Mouse (Mus musculus) liver, embryonic 16.5 days (tissue): ENCODE results near the gene Rfx7. TPM values are rescaled to one million over a fixed set of nuclear protein-coding genes. Genes with fewer than 3 reads are reported as not detected.
A peak's percentile ranks its signal among the peaks of the same experiment; 100 is the strongest.

Experiments
- ATAC-seq: fragments of 200-750 bp; cut with Nextera tagmentation; 2 replicates; pipeline ENCODE4 v1.8.0; 2017; ENCODE audit warnings: low read depth, mild to moderate bottlenecking, moderate number of reproducible peaks, moderate library complexity
- H3K27ac ChIP-seq: fragments of 300-500 bp; sonication (generic); 2 replicates; pipeline ENCODE4 v1.5.1; 2014; ENCODE audit warnings: mild to moderate bottlenecking, low read length
- H3K27me3 ChIP-seq: fragments of 300-500 bp; sonication (generic); 2 replicates; pipeline ENCODE4 v1.6.1; 2014; ENCODE audit warnings: low read depth, low read length, mixed read lengths; ENCODE audit not compliant: control insufficient read depth, insufficient read depth
- H3K36me3 ChIP-seq: fragments of 300-500 bp; sonication (generic); 2 replicates; pipeline ENCODE4 v1.6.1; 2014; ENCODE audit warnings: mild to moderate bottlenecking; ENCODE audit not compliant: control insufficient read depth, insufficient read depth
- H3K4me1 ChIP-seq: fragments of 300-500 bp; sonication (generic); 2 replicates; pipeline ENCODE4 v1.6.1; 2014; ENCODE audit warnings: low read depth, low read length, mixed read lengths; ENCODE audit not compliant: control insufficient read depth
- H3K4me2 ChIP-seq: fragments of 300-500 bp; sonication (generic); 2 replicates; pipeline ENCODE4 v1.6.1; 2014; ENCODE audit warnings: low read depth, low read length, mixed read lengths
- H3K4me3 ChIP-seq: fragments of 300-500 bp; sonication (generic); 2 replicates; pipeline ENCODE4 v1.5.1; 2014; ENCODE audit warnings: low read depth, mild to moderate bottlenecking, low read length
- H3K9ac ChIP-seq: fragments of 300-500 bp; sonication (generic); 2 replicates; pipeline ENCODE4 v1.6.1; 2014; ENCODE audit warnings: low read depth, low read length
- H3K9me3 ChIP-seq: fragments of 300-500 bp; sonication (generic); replicated peaks from 2 replicates; pipeline ENCODE4 v1.6.1; 2016; ENCODE audit warnings: low read length; ENCODE audit not compliant: control insufficient read depth
- whole genome bisulfite sequencing: fragments of 180-500 bp; shearing (Covaris S2); extraction: QIAGEN DNeasy Blood & Tissue Kit; methylation state at CpG from one replicate; pipeline ENCODE4 v1.1.7; 2014; ENCODE audit not compliant: insufficient replicate concordance; 5-methylcytosine and 5-hydroxymethylcytosine counted together
- polyA plus RNA-seq: library from polyadenylated mRNA; unstranded; fragments of >200 nt; fragmentation: Nextera tagmentation; extraction: Ambion mirVana; gene quantifications from 2 replicates; pipeline ENCODE4 v1.2.1, GENCODE M21; 2015

Gene Rfx7
- 2.1 and 2.5 TPM in 2 replicates for polyA plus RNA-seq

DNA sequence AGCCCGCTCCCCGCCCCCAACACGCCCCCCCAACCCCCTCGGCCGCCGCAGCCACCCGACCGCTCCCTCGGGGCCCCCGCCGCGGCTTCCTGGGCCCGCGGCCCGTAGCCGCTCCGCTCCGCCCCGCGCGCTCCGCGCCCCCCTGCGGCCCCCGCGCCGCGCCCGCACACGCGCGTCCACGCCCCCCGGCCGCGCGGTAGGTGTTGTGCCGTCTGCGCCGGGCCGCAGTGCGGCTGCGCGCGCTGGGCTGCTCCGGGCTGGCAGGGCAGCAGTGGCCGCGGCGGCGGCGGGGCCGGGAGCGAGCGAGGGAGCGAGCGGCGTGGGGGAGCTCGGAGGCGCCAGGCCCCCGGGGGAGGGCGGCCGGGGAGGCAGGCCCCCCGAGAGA, at the start of gene Rfx7:
TSS of gene Rfx7 (plus strand) at position 245 of the 385 bp plus-strand sequence.
- no peaks in the 10 kb centered on the region for H3K36me3 ChIP-seq
- H3K4me3 ChIP-seq, result peak within 1 kb of the TSS; percentile 94
- H3K9me3 ChIP-seq, result no peaks in the 10 kb centered on the region
- H3K9ac ChIP-seq, result peak within 1 kb of the TSS; percentile 97
- H3K4me2 ChIP-seq, result peak within 1 kb of the TSS; percentile 92
- no peaks in the 10 kb centered on the region for H3K27me3 ChIP-seq
- ATAC-seq, result peak; percentile 87
- WGBS, result under 1% methylated on average over 47 of the region's 63 CpGs
- peaks cover 16% of the 10 kb centered on the region for H3K4me1 ChIP-seq
- H3K27ac ChIP-seq, result peak within 1 kb of the TSS; percentile 93

DNA sequence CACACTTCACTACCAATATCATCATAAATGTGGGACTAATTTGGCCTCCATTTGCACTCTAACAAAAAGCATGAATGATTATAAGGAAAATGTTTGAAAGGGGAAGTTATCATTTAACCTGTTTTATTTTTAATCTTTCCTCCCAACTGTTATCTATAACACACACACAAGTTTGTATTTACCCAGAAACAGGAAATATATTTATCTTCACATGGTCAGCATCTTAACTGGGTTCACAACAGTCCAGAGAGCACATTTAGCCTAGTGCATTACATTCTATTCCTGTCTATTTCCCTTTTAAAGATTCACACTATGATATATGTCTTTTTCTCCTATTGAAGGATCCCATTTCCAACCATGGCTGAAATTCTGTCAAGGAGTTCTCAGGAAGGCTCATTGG, 43.5 kb upstream of the Rfx7 start:
- ATAC-seq, result no peak
- no peaks in the 10 kb centered on the region for H3K9me3 ChIP-seq
- H3K27me3 ChIP-seq, result no peaks in the 10 kb centered on the region
- H3K4me1 ChIP-seq, result peaks cover 22% of the 10 kb centered on the region
- H3K4me3 ChIP-seq, result no peak overlapping the region
- no peaks in the 10 kb centered on the region for H3K36me3 ChIP-seq
- no peak overlapping the region for H3K9ac ChIP-seq
- H3K27ac ChIP-seq, result no peak overlapping the region
- H3K4me2 ChIP-seq, result no peak overlapping the region

DNA sequence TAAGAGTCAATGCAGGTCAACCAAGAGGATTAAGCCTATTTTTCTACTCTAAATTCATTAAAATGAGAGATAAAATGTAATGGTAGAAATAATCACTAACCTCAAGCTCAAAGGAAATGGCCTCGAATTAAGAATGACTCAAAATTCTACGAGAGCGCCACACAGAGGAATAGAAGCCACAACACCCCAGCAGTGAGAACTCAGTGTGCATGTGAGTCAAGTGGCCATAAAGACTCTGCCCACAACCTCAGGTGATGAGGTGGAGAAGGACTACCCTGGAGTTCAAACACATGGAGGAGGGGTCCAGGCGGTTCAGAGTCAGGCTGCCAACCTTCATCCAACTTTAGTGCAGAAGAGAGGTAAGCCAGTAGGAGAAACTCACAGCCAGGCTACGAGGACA, 42.9 kb upstream of the Rfx7 start:
- WGBS, result 67% methylated on average over 5 of the region's 5 CpGs
- no peak for ATAC-seq
- Histone ChIP-seq H3K27me3 (no peaks in the 10 kb centered on the region), H3K4me2 (no peak overlapping the region), H3K36me3 (no peaks in the 10 kb centered on the region), H3K4me1 (peaks cover 22% of the 10 kb centered on the region), H3K9me3 (no peaks in the 10 kb centered on the region), H3K9ac (no peak overlapping the region), H3K27ac (no peak overlapping the region), H3K4me3 (no peak overlapping the region)

DNA sequence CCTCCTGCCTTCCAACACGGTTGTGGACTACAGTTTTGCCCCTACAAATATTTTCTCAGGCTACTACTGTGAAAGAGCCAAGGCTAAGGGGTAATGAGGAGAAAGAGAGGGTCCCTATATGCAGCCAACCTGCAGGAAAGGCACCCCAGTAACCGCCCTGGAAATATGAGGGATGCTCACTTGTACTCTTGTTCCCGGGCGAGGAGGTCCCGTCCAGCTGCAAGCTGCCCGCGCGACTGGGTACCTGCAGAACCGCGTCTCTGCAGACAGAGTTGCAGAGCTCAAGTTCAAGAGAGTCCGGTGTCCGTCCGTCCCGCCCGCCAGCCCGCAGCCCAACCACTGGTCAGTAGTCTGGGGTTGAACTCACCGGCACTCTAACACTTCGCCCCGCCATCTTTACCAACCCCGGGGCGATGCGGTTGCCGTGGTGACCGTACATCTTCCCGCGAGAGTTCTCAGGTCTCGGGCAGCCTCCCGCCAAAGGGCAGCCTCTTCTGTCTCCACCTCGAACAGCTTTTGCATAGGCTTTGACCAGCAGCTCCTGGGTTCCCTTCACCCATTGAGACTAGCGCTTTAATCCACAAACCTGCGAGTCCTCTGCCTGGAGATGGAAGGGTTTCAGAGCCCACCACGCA, 40.4 kb upstream of the Rfx7 start:
- peak overlapping the region; percentile 88 for H3K4me3 ChIP-seq
- H3K36me3 ChIP-seq, result no peaks in the 10 kb centered on the region
- H3K4me1 ChIP-seq, result peaks cover 22% of the 10 kb centered on the region
- H3K9me3 ChIP-seq, result no peaks in the 10 kb centered on the region
- no peaks in the 10 kb centered on the region for H3K27me3 ChIP-seq
- H3K9ac ChIP-seq, result peak overlapping the region; percentile 70
- WGBS, result under 1% methylated on average over 32 of the region's 32 CpGs
- H3K27ac ChIP-seq, result peak overlapping the region; percentile 76
- peak; percentile 98 for ATAC-seq
- peak overlapping the region; percentile 84 for H3K4me2 ChIP-seq

DNA sequence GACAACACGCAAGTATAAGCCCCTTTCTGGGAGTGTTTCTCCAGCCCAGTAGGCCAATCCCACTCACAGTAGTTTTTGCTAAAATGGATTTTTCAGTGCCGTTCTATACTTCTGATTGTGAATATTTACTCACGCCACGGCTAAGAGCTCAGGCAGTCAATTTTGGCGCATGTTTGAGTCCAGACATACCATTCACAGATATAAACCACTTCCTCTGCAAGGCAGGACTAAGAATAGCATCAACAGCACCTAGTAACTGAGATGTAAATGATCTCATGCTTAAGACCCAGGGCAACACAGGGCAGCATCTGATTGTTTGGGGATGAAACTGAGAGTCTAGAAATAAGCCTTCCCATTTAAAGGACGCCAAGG, 39.9 kb upstream of the Rfx7 start, which contains the start of gene Tex9:
TSS of gene Tex9 (minus strand) at position 19 of the 372 bp plus-strand sequence.
- H3K27ac ChIP-seq, result peak within 1 kb of the TSS; percentile 76
- ATAC-seq, result peak; percentile 36
- 7% methylated on average over 6 of the region's 6 CpGs for WGBS
- H3K36me3 ChIP-seq, result no peaks in the 10 kb centered on the region
- H3K27me3 ChIP-seq, result no peaks in the 10 kb centered on the region
- H3K4me1 ChIP-seq, result peaks cover 22% of the 10 kb centered on the region
- H3K9ac ChIP-seq, result peak within 1 kb of the TSS; percentile 70
- H3K9me3 ChIP-seq, result no peaks in the 10 kb centered on the region
- H3K4me3 ChIP-seq, result peak within 1 kb of the TSS; percentile 88
- peak within 1 kb of the TSS; percentile 84 for H3K4me2 ChIP-seq

DNA sequence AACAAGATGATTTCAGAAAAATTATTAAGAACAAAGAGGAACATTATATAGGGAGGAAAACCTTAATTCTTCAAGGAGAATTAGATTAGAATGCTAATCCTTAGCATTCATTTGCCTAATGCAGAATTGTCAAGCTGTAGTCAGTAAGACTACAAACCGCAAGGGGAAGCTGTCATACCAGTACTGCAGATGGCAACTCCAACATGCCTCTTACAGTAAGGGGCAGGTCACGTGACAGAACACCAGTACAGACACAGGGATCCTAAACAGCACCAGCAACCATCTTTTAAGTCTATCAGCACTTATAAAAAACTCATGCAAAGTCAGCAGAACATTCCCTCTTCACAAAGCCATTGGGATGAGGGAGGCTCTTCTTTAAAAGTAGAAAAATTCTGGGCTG, 38.6 kb upstream of the Rfx7 start:
- 58% methylated on average over 2 of the region's 2 CpGs for WGBS
- no peak overlapping the region for H3K27ac ChIP-seq
- ATAC-seq, result no peak

DNA sequence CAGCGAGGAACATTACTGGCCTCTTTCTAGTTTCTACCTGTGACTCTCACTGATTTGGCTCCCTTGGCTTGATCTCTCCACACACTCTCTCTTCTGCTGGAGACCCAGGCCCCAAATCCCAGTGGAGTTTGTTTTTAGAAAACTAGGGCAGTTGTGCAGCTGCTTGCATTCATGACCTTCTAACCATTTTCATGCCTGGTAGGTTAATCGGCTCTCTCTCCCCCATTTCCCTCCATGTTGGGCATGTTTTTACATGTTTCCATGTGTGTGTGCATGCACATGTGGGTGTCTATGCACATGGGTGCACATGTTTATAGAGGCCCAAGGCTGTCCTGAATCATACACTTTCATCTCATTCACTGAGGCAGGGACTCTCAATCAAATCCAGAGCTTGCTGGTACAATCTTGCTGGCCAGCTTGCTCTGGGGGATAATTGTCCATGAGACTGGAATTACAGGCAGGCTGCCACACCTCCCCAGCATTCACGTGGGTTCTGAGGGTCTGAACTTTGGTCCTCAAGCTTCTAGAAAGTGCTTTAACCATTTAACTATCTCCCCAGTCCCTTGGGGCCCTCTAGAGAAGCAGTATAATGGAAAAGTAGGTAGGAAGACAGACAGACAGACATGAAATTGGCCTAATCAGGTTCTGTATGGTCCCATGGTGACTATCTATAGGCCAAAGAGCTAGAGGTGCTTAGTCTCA, 37.9 kb upstream of the Rfx7 start:
- Histone ChIP-seq H3K9ac (no peak overlapping the region), H3K36me3 (no peaks in the 10 kb centered on the region), H3K4me3 (no peak overlapping the region), H3K4me2 (no peak overlapping the region), H3K27ac (no peak overlapping the region), H3K27me3 (no peaks in the 10 kb centered on the region), H3K4me1 (peaks cover 18% of the 10 kb centered on the region), H3K9me3 (no peaks in the 10 kb centered on the region)
- WGBS, result 70% methylated on average over 3 of the region's 3 CpGs
- no peak for ATAC-seq

More for the DNA sequence above, 38.6 kb upstream of the Rfx7 start:
- H3K9me3 ChIP-seq, result no peaks in the 10 kb centered on the region
- H3K9ac ChIP-seq, result no peak overlapping the region
- no peak overlapping the region for H3K4me2 ChIP-seq
- H3K4me1 ChIP-seq, result peaks cover 22% of the 10 kb centered on the region
- H3K4me3 ChIP-seq, result no peak overlapping the region
- H3K27me3 ChIP-seq, result no peaks in the 10 kb centered on the region
- H3K36me3 ChIP-seq, result no peaks in the 10 kb centered on the region

DNA sequence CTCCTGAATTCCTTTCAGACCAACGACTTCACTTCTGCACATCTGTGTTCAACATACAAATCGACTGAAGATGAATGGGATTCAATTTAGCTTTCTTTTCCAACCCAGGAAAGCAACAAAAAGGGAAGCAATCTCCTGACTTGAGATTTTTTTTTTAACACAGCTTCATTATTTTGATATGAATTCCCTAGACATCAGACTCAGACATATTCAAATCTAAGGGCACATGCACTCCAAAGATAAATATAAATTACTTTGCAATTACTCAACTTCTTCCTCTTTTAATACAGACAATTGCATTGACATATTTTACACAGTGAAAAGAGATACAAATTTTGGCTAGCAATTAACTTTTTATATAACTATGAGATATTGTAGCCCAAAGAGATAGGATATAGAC, 35.3 kb upstream of the Rfx7 start:
- H3K9ac ChIP-seq, result no peak overlapping the region
- no peak for ATAC-seq
- no peak overlapping the region for H3K27ac ChIP-seq
- H3K9me3 ChIP-seq, result no peaks in the 10 kb centered on the region
- H3K27me3 ChIP-seq, result no peaks in the 10 kb centered on the region
- H3K4me1 ChIP-seq, result peaks cover 6% of the 10 kb centered on the region
- H3K4me3 ChIP-seq, result no peak overlapping the region
- no peaks in the 10 kb centered on the region for H3K36me3 ChIP-seq
- 50% methylated on average over 2 of the region's 2 CpGs for WGBS
- no peak overlapping the region for H3K4me2 ChIP-seq

DNA sequence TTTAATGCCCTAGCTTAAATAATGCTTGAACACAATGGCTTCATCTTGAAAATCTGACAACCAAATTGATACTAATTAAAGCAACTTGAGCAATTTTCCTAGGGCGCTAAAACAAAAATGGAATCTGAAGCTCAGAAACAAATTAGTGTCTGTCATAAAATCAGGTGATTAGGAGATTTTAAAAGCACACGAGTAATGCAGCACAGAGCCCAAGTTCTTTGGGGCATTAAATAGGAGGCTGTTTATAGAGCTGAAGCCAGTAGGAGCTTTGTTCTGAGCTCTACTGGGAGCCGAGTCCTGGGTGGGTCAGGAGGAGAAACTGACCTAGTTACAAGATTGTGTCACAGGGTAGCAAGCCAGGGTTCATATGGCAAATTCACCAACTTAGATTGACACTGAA, 34.9 kb upstream of the Rfx7 start:
- H3K9me3 ChIP-seq, result no peaks in the 10 kb centered on the region
- 68% methylated on average over 3 of the region's 3 CpGs for WGBS
- peaks cover 3% of the 10 kb centered on the region for H3K4me1 ChIP-seq
- no peak overlapping the region for H3K9ac ChIP-seq
- no peaks in the 10 kb centered on the region for H3K36me3 ChIP-seq
- H3K27ac ChIP-seq, result no peak overlapping the region
- H3K27me3 ChIP-seq, result no peaks in the 10 kb centered on the region
- H3K4me3 ChIP-seq, result no peak overlapping the region
- H3K4me2 ChIP-seq, result no peak overlapping the region
- ATAC-seq, result no peak
